Comparison of ENCODE assay signal across 8 mouse cellular contexts in the genomic region with DNA sequence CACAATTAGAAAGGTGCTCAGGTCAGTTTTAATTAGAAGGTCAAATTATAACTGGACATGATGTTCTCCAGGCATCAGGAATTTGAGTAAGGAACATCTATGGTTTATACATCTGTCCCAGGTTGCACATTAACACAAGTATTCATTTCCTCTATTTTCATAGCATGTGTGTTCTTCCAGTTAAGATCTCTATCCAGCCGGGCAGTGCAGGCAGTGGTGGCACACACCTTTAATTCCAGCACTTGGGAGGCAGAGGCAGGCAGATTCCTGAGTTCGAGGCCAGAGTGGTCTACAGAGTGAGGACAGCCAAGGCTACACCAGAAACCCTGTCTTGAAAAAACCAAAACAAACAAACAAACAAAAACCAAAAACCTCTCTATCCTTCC. TPM values are rescaled to one million over a fixed set of nuclear protein-coding genes. Genes with fewer than 3 reads are reported as not detected.
DNase-seq lines count a peak whose midpoint lies in the region; ATAC-seq and TF ChIP-seq lines count a peak whose summit lies in the region.

No protein-coding gene starts in this region.

- peak overlapping the region; percentile 55 for H3K4me2 ChIP-seq in forebrain, embryonic 15.5 days (replicated peaks)
- H3K4me2 ChIP-seq in liver, postnatal 0 days (ENCODE audit: low read depth, low read length): peak overlapping the region; percentile 60

- H3K79me3 ChIP-seq in C2C12 (ENCODE audit: low read depth): peaks cover 35% of the 10 kb centered on the region

- peaks cover 43% of the 10 kb centered on the region for H3K79me2 ChIP-seq in C2C12 (ENCODE audit: control insufficient read depth, insufficient read depth)

- H3K27me3 ChIP-seq in heart, embryonic 10.5 days (ENCODE audit: insufficient read depth, poor library complexity, severe bottlenecking): no peaks in the 10 kb centered on the region
- no peaks in the 10 kb centered on the region for H3K27me3 ChIP-seq in C2C12 (ENCODE audit: control insufficient read depth, insufficient read depth, insufficient read length)
- no peaks in the 10 kb centered on the region for H3K27me3 ChIP-seq in forebrain, embryonic 15.5 days
- no peaks in the 10 kb centered on the region for H3K27me3 ChIP-seq in liver, postnatal 0 days (ENCODE audit: insufficient read depth, low read length)

- H3K4me1 ChIP-seq in heart, embryonic 10.5 days: peaks cover 22% of the 10 kb centered on the region
- peaks cover 33% of the 10 kb centered on the region for H3K4me1 ChIP-seq in forebrain, embryonic 15.5 days
- H3K4me1 ChIP-seq in liver, postnatal 0 days (ENCODE audit: insufficient read depth): peaks cover 13% of the 10 kb centered on the region

- peak overlapping the region; percentile 97; the same call in 1 of the 2 replicates for H3K27ac ChIP-seq in heart, embryonic 10.5 days
- H3K27ac ChIP-seq in forebrain, embryonic 15.5 days (replicated peaks): peak overlapping the region; percentile 99
- peak overlapping the region; percentile 98; the same call in 1 of the 2 replicates for H3K27ac ChIP-seq in liver, postnatal 0 days (ENCODE audit: low read depth)

- TF ChIP-seq CTCF in C2C12 (IDR thresholded peaks at IDR 0.05; ENCODE audit: control insufficient read depth, insufficient read depth, insufficient read length): no peak
- TF ChIP-seq CTCF in liver, postnatal 0 days (IDR thresholded peaks at IDR 0.05; ENCODE audit: low read depth): no peak

- H3K9me3 ChIP-seq in heart, embryonic 10.5 days: no peaks in the 10 kb centered on the region
- no peaks in the 10 kb centered on the region for H3K9me3 ChIP-seq in forebrain, embryonic 15.5 days
- no peaks in the 10 kb centered on the region for H3K9me3 ChIP-seq in liver, postnatal 0 days (ENCODE audit: low read length)

- peaks cover 9% of the 10 kb centered on the region; the same call in 1 of the 2 replicates for H3K36me3 ChIP-seq in heart, embryonic 10.5 days
- peaks cover 14% of the 10 kb centered on the region for H3K36me3 ChIP-seq in C2C12 (ENCODE audit: control insufficient read depth, insufficient read depth)
- H3K36me3 ChIP-seq in forebrain, embryonic 15.5 days: no peaks in the 10 kb centered on the region
- H3K36me3 ChIP-seq in liver, postnatal 0 days (replicated peaks; ENCODE audit: insufficient read depth, low read length): no peaks in the 10 kb centered on the region

- no peak for DNase-seq in heart, embryonic 10.5 days (ENCODE audit: low spot score)
- no peak for DNase-seq in heart, postnatal 4 days
- DNase-seq in liver, postnatal 0 days: no peak
- no peak for DNase-seq in right cerebral cortex, postnatal 14 days
- no peak for DNase-seq in T-cell, adult 2 months (ENCODE audit: low spot score)
- DNase-seq in gastrocnemius, postnatal 10 days: no peak

- TF ChIP-seq EP300 in liver, postnatal 0 days (IDR thresholded peaks at IDR 0.05; ENCODE audit: low read depth): no peak

- H3K9ac ChIP-seq in forebrain, embryonic 15.5 days (replicated peaks): no peak overlapping the region
- peak overlapping the region; percentile 81; the same call in 1 of the 2 replicates for H3K9ac ChIP-seq in liver, postnatal 0 days (replicated peaks)

- WGBS in heart, embryonic 10.5 days: 47% methylated on average over 2 of the region's 2 CpGs
- 62% methylated on average over 2 of the region's 2 CpGs for WGBS in forebrain, embryonic 15.5 days
- 48% methylated on average over 2 of the region's 2 CpGs for WGBS in liver, postnatal 0 days (ENCODE audit: insufficient replicate concordance)

- ATAC-seq in forebrain, embryonic 15.5 days (replicated peaks): peak; percentile 41; the same call in 1 of the 2 replicates
- no peak for ATAC-seq in liver, postnatal 0 days

- peak overlapping the region; percentile 78 for H3K4me3 ChIP-seq in heart, embryonic 10.5 days
- H3K4me3 ChIP-seq in C2C12 (ENCODE audit: insufficient read depth, poor library complexity, severe bottlenecking): no peak overlapping the region
- peak overlapping the region; percentile 64 for H3K4me3 ChIP-seq in forebrain, embryonic 15.5 days
- peak overlapping the region; percentile 75 for H3K4me3 ChIP-seq in liver, postnatal 0 days (ENCODE audit: low read depth, low read length)

- H3ac ChIP-seq in C2C12 (ENCODE audit: control insufficient read depth, insufficient read length, low read depth): peak overlapping the region; percentile 30

TF ChIP-seq in C2C12, 6 proteins besides CTCF, POLR2A, EP300 and RAD21:
- TF ChIP-seq MYOD1 (IDR thresholded peaks at IDR 0.05; ENCODE audit: control insufficient read depth, insufficient read length, low read depth): no peak
TF ChIP-seq in C2C12: peak in this region for 0.

RNA-seq across cellular contexts. Expression of a gene that starts 0.5 kb away (rescaled TPM):
- polyA plus RNA-seq in heart, embryonic 10.5 days (2016; fragmentation: Nextera tagmentation; extraction: Ambion mirVana): 0.44 and 0.65 TPM in 2 replicates
- total RNA-seq in heart, postnatal 4 days (2021): 1 to 10 TPM; 1.8 to 1.9 TPM
- 0.28 TPM for polyA plus RNA-seq in C2C12 (2012; fragmentation: generic; extraction: Trizol)
- 0.61 TPM in 1 of 2 replicates, not detected in the other for polyA plus RNA-seq in forebrain, embryonic 15.5 days (2015; fragmentation: Nextera tagmentation; extraction: Ambion mirVana)
- polyA plus RNA-seq in liver, postnatal 0 days (2015; fragmentation: Nextera tagmentation; extraction: Ambion mirVana): 0.18 and 0.86 TPM in 2 replicates
- 1 to 10 TPM; 2.6 to 3.9 TPM for total RNA-seq in gastrocnemius, postnatal 10 days (2021)

RNA-seq across cellular contexts. Expression of a gene that starts 15.8 kb away (rescaled TPM):
- polyA plus RNA-seq in heart, embryonic 10.5 days (2016; fragmentation: Nextera tagmentation; extraction: Ambion mirVana): 43.2 and 48.3 TPM in 2 replicates
- 10 to 100 TPM; 22.3 to 22.5 TPM for total RNA-seq in heart, postnatal 4 days (2021)
- polyA plus RNA-seq in C2C12 (2012; fragmentation: generic; extraction: Trizol): 36.2 TPM
- 50.2 and 50.8 TPM in 2 replicates for polyA plus RNA-seq in forebrain, embryonic 15.5 days (2015; fragmentation: Nextera tagmentation; extraction: Ambion mirVana)
- polyA plus RNA-seq in liver, postnatal 0 days (2015; fragmentation: Nextera tagmentation; extraction: Ambion mirVana): 12.9 and 13.8 TPM in 2 replicates
- total RNA-seq in gastrocnemius, postnatal 10 days (2021): 10 to 100 TPM; 13.4 to 17.8 TPM

RNA-seq across cellular contexts. Expression of a gene that starts 15.8 kb away (rescaled TPM):
- polyA plus RNA-seq in heart, embryonic 10.5 days (2016; fragmentation: Nextera tagmentation; extraction: Ambion mirVana): 20.4 and 26.4 TPM in 2 replicates
- total RNA-seq in heart, postnatal 4 days (2021): 10 to 100 TPM; 19.1 to 19.9 TPM
- 3.9 TPM for polyA plus RNA-seq in C2C12 (2012; fragmentation: generic; extraction: Trizol)
- polyA plus RNA-seq in forebrain, embryonic 15.5 days (2015; fragmentation: Nextera tagmentation; extraction: Ambion mirVana): 48.2 and 48.3 TPM in 2 replicates
- polyA plus RNA-seq in liver, postnatal 0 days (2015; fragmentation: Nextera tagmentation; extraction: Ambion mirVana): 3.6 and 4.6 TPM in 2 replicates
- total RNA-seq in gastrocnemius, postnatal 10 days (2021): 10 to 100 TPM; 11.5 to 17.7 TPM

RNA-seq across cellular contexts. Expression of a gene that starts 25.4 kb away (rescaled TPM):
- polyA plus RNA-seq in heart, embryonic 10.5 days (2016; fragmentation: Nextera tagmentation; extraction: Ambion mirVana): 3.6 and 4.1 TPM in 2 replicates
- total RNA-seq in heart, postnatal 4 days (2021): 1 to 10 TPM; 2.6 to 2.8 TPM
- polyA plus RNA-seq in C2C12 (2012; fragmentation: generic; extraction: Trizol): 0.42 TPM
- 8.7 TPM in 2 replicates for polyA plus RNA-seq in forebrain, embryonic 15.5 days (2015; fragmentation: Nextera tagmentation; extraction: Ambion mirVana)
- 2.1 and 2.3 TPM in 2 replicates for polyA plus RNA-seq in liver, postnatal 0 days (2015; fragmentation: Nextera tagmentation; extraction: Ambion mirVana)
- 1 to 10 TPM; 4.0 to 5.0 TPM for total RNA-seq in gastrocnemius, postnatal 10 days (2021)

RNA-seq across cellular contexts. Expression of a gene that starts 33.3 kb away (rescaled TPM):
- 10.3 and 10.7 TPM in 2 replicates for polyA plus RNA-seq in heart, embryonic 10.5 days (2016; fragmentation: Nextera tagmentation; extraction: Ambion mirVana)
- 1 to 10 TPM; 6.1 to 8.1 TPM for total RNA-seq in heart, postnatal 4 days (2021)
- polyA plus RNA-seq in C2C12 (2012; fragmentation: generic; extraction: Trizol): 6.8 TPM
- 42.4 and 44.4 TPM in 2 replicates for polyA plus RNA-seq in forebrain, embryonic 15.5 days (2015; fragmentation: Nextera tagmentation; extraction: Ambion mirVana)
- 6.2 and 7.4 TPM in 2 replicates for polyA plus RNA-seq in liver, postnatal 0 days (2015; fragmentation: Nextera tagmentation; extraction: Ambion mirVana)
- total RNA-seq in gastrocnemius, postnatal 10 days (2021): 1 to 10 TPM; 3.3 to 5.8 TPM
